Mouse (Mus musculus) lung, postnatal 0 days (tissue): ENCODE results near the gene Gm9821. TPM values are rescaled to one million over a fixed set of nuclear protein-coding genes. Genes with fewer than 3 reads are reported as not detected.

Source experiments
- ATAC-seq: fragments of 200-750 bp; cut with Nextera tagmentation; 2 replicates; pipeline ENCODE4 v1.8.0; 2017; ENCODE audit warnings: moderate library complexity
- DNase-seq: peaks from one replicate; pipeline ENCODE4 v3.0.0-alpha.2; 2016; ENCODE audit warnings: low spot score
- H3K27ac ChIP-seq: fragments of 300-500 bp; sonication (generic); 2 replicates; pipeline ENCODE4 v1.5.1; 2014; ENCODE audit warnings: antibody characterized with exemption, mild to moderate bottlenecking, low read length, mixed read lengths
- H3K27me3 ChIP-seq: fragments of 300-500 bp; sonication (generic); replicated peaks from 2 replicates; pipeline ENCODE4 v1.6.1; 2014; ENCODE audit warnings: low read length, mixed read lengths; ENCODE audit not compliant: insufficient read depth
- H3K36me3 ChIP-seq: fragments of 300-500 bp; sonication (generic); 2 replicates; pipeline ENCODE4 v1.6.1; 2014; ENCODE audit warnings: low read length, mixed read lengths; ENCODE audit not compliant: insufficient read depth
- H3K4me1 ChIP-seq: fragments of 300-500 bp; sonication (generic); 2 replicates; pipeline ENCODE4 v1.6.1; 2014; ENCODE audit warnings: antibody characterized with exemption, low read depth, low read length, mixed read lengths; ENCODE audit not compliant: insufficient read depth
- H3K4me2 ChIP-seq: fragments of 300-500 bp; sonication (generic); replicated peaks from 2 replicates; pipeline ENCODE4 v1.6.1; 2014; ENCODE audit warnings: low read depth, mild to moderate bottlenecking, low read length, moderate library complexity, mixed read lengths
- H3K4me3 ChIP-seq: fragments of 300-500 bp; sonication (generic); 2 replicates; pipeline ENCODE4 v1.5.1; 2014; ENCODE audit warnings: low read depth, low read length
- H3K9ac ChIP-seq: fragments of 300-500 bp; sonication (generic); replicated peaks from 2 replicates; pipeline ENCODE4 v1.6.1; 2014; ENCODE audit warnings: low read depth, mild to moderate bottlenecking
- H3K9me3 ChIP-seq: fragments of 300-500 bp; sonication (generic); 2 replicates; pipeline ENCODE4 v1.6.1; 2016; ENCODE audit warnings: low read length, mixed read lengths
- CTCF ChIP-seq: IDR thresholded peaks from 2 replicates; pipeline ENCODE4 v1.5.1; 2016; ENCODE audit warnings: antibody characterized with exemption, mild to moderate bottlenecking
- EP300 ChIP-seq: IDR thresholded peaks from 2 replicates; pipeline ENCODE4 v1.6.1; 2016; ENCODE audit warnings: antibody characterized with exemption, mild to moderate bottlenecking, control low read depth
- WGBS: fragments of 180-500 bp; shearing (Covaris S2); extraction: QIAGEN DNeasy Blood & Tissue Kit; methylation state at CpG from one replicate; pipeline ENCODE4 v1.1.7; 2014; 5-methylcytosine and 5-hydroxymethylcytosine counted together
- polyA plus RNA-seq: library from polyadenylated mRNA; unstranded; fragments of >200 nt; fragmentation: Nextera tagmentation; extraction: Ambion mirVana; gene quantifications from 2 replicates; pipeline ENCODE4 v1.2.1, GENCODE M21; 2015

The Gm9821 gene
- polyA plus RNA-seq, 1 experiment from 2014 or later: 0.14 TPM

DNA sequence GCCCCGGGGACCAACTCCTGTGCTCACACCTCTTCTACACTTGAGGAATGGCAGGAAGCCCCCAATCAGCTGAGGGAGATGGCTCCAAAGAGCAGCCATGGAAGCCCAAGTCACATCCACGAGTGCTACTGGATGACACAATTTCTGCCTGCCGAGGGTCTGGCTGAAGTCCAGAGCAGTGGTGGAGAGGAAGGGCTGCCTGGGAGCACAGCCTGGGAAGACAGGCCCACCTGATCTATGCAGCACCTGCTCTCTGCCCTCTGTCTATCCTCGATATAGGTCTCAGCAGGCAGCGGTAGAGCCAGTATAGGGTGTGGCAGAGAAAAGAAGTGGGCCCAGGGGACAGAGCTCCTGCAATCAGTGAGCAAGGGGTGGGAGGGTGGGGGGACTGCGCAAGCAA, 1.3 kb downstream of the Gm9821 start:
- TF ChIP-seq CTCF: no peak
- H3K27me3 ChIP-seq: no peaks in the 10 kb centered on the region
- no peak overlapping the region for H3K4me2 ChIP-seq
- DNase-seq (no peak), ATAC-seq (no peak)
- no peaks in the 10 kb centered on the region for H3K9me3 ChIP-seq
- no peak overlapping the region for H3K9ac ChIP-seq
- H3K4me1 ChIP-seq: peaks cover 33% of the 10 kb centered on the region
- no peaks in the 10 kb centered on the region for H3K36me3 ChIP-seq
- no peak overlapping the region for H3K27ac ChIP-seq
- 36% methylated on average over 6 of the region's 6 CpGs for WGBS
- H3K4me3 ChIP-seq: no peak overlapping the region

DNA sequence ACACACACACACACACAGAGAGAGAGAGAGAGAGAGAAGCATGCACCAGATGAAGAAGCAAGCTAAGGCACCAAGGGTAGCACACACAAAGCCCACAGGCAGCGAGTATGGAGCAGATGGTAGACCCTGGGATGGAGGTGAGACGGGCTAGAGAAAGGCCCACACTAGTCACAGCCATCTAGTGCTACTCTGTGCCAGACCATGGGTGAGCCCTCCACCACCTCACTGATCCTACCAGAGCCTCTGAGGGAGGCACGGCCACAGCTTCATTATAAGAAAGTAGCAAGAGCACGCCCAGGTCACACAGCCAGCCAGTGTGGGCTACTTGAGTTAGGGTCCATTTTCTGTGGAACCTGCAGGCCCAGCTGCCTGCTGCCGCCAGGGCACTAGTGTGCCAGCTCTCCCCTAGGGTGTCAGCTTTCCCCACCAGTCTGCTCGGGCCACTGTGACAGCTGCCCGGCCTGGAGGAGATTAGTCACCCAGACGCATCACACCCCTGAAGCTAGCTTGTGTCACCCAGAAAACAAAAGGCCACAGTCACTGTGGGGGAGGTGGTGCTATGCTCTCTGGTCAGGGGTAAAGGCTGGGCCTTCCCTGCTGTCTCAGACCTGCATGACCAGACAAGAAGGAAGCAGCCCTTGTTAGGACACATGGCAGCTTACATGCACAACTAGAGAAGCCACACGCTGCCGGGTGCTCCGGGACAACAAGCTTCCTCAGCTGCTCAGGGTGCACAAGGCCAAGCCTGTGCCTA, 2.1 kb downstream of the Gm9821 start:
- TF ChIP-seq EP300 (no peak), CTCF (no peak; the same call in 1 of the 2 replicates)
- Histone ChIP-seq H3K36me3 (no peaks in the 10 kb centered on the region), H3K9me3 (no peaks in the 10 kb centered on the region), H3K4me1 (peaks cover 33% of the 10 kb centered on the region), H3K27me3 (no peaks in the 10 kb centered on the region), H3K9ac (no peak overlapping the region), H3K27ac (peak overlapping the region; percentile 40), H3K4me2 (no peak overlapping the region), H3K4me3 (no peak overlapping the region)
- WGBS: 46% methylated on average over 11 of the region's 11 CpGs
- DNase-seq (peak; percentile 54), ATAC-seq (peak; percentile 49)

DNA sequence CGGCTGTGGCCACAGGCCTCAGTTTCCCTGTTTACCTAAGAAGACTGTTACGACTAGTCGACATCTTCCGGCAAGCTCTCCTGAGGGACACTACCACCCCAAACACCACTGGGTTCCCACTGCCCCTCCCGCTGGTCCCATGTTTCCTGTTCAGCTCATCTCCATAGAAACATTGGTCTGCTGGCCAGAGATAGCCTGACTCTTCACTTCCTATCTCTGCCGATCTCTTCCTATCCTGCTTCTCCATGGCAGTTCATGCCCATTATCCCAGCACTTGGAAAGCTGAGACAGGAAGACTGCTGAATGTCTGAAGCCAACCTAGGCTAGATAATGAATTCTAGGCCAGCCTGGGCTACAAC, 2.6 kb downstream of the Gm9821 start:
- ATAC-seq (peak; percentile 25), DNase-seq (peak; percentile 62)
- Histone ChIP-seq H3K4me2 (no peak overlapping the region), H3K36me3 (no peaks in the 10 kb centered on the region), H3K4me3 (no peak overlapping the region), H3K9me3 (no peaks in the 10 kb centered on the region), H3K9ac (no peak overlapping the region), H3K4me1 (peaks cover 34% of the 10 kb centered on the region), H3K27ac (peak overlapping the region; percentile 40; the same call in 1 of the 2 replicates), H3K27me3 (no peaks in the 10 kb centered on the region)
- WGBS: 51% methylated on average over 6 of the region's 6 CpGs
- TF ChIP-seq EP300 (0 out of 2 replicates have a peak, but pooled peaks have one; percentile 39), CTCF (no peak)

DNA sequence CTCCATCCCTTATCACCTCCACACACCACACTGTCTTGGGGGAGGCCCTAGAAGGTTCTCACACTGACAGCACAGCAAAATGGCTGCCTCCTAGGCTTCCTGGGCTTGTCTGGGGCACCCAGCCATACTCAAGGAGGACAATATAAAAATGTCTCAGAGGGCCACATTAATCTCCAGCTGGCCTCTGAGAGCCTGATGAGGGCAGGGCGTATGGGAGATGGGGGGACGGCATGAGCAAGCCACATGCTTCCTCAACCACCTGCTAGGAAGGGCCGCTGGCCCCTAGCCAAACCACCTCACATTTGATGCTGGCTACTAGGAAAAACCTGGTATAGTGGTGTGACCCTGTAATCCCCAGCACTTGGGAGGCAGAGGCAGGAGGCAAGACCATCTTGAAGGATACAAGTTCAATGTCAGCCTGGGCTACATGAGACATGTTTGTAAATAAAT, 3.3 kb downstream of the Gm9821 start:
- 0 out of 2 replicates have a peak overlapping the region, but pooled peaks have one; percentile 40 for H3K27ac ChIP-seq
- no peak for TF ChIP-seq EP300
- TF ChIP-seq CTCF: no peak
- no peak overlapping the region for H3K4me3 ChIP-seq
- peaks cover 40% of the 10 kb centered on the region for H3K4me1 ChIP-seq
- no peaks in the 10 kb centered on the region for H3K36me3 ChIP-seq
- DNase-seq (no peak), ATAC-seq (no peak)
- WGBS: 55% methylated on average over 3 of the region's 3 CpGs
- 0 out of 2 replicates have a peak overlapping the region, but pooled peaks have one; percentile 44 for H3K4me2 ChIP-seq
- H3K9ac ChIP-seq: no peak overlapping the region
- H3K9me3 ChIP-seq: no peaks in the 10 kb centered on the region
- no peaks in the 10 kb centered on the region for H3K27me3 ChIP-seq

DNA sequence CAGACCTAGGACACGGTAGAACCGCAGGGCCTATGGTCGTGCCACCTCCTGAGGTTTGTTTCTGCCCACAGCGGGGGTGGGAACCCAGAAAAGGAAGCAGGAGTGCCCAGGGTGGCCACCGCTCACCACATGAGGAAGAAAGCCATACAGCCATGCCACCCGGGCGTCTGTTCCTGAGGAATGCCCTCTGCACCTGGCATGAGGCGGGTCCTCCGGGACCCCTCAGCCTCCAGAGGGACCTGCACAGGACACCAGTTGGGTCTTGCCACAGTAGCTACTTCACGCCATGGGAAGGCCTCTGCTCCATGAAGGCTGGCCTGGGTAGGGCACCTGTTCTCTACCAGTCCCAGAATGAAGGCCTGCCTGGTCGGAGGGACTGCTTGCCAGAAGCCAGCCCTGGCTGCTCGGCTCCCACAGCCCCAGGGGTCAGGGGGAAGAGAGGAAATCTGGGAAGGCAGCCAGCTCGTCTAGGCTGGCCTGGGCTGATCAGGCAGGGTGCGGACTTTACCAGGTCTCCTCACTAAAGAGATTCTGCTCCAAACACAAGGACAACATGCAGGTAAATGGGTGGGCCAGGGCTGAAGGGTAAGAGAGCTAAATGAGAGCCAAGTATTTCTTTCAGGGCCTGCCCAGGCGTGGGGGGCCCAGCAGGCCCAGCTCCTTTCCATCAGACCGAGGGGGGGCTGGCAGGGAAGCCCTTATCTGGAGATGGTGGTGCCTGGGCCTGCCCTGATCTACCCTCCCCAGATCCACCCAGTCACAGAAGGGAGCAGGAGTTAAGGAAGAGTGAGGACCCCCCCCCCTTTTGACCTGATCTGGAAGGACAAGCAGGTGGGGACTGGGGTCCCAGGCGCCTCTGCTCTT, 4.1 kb downstream of the Gm9821 start:
- no peak overlapping the region for H3K4me3 ChIP-seq

More for the DNA sequence above, 4.1 kb downstream of the Gm9821 start:
- ATAC-seq (no peak; the same call in 1 of the 2 replicates), DNase-seq (no peak)
- WGBS: 53% methylated on average over 17 of the region's 17 CpGs
- Histone ChIP-seq H3K27me3 (no peaks in the 10 kb centered on the region), H3K36me3 (no peaks in the 10 kb centered on the region), H3K4me1 (peaks cover 37% of the 10 kb centered on the region), H3K4me2 (peak overlapping the region; percentile 44), H3K9ac (peak overlapping the region; percentile 13; the same call in 1 of the 2 replicates), H3K9me3 (no peaks in the 10 kb centered on the region), H3K27ac (peak overlapping the region; percentile 28)
- TF ChIP-seq CTCF: no peak
- no peak for TF ChIP-seq EP300
